Mouse (Mus musculus): ENCODE results near the gene Arhgef40.

The Arhgef40 gene

GRCm38 (mm10) chr14:52003981-52004495, 19.5 kb downstream of the Arhgef40 start:
- peak; percentile 95 for DNase-seq (ENCODE audit: low read depth, low spot score)

GRCm38 (mm10) chr14:52005141-52005540, 20.6 kb downstream of the Arhgef40 start:
- DNase-seq (ENCODE audit: low read depth, low spot score): no peak

GRCm38 (mm10) chr14:52005616-52006015, 21.1 kb downstream of the Arhgef40 start:
- no peak for DNase-seq (ENCODE audit: low read depth, low spot score)

GRCm38 (mm10) chr14:52006241-52006640, 21.7 kb downstream of the Arhgef40 start:
- peak; percentile 68 for DNase-seq (ENCODE audit: low read depth, low spot score)

GRCm38 (mm10) chr14:52006771-52007170, 22.3 kb downstream of the Arhgef40 start:
- no peak for DNase-seq (ENCODE audit: low read depth, low spot score)

- DNase-seq (ENCODE audit: low read depth, low spot score): peak; percentile 97
Observed at GRCm38 (mm10) chr14:52008321-52009203, 24.0 kb downstream of the Arhgef40 start.

- no peak for DNase-seq (ENCODE audit: low read depth, low spot score)
Observed at GRCm38 (mm10) chr14:52009361-52009760, 24.8 kb downstream of the Arhgef40 start.

- DNase-seq (ENCODE audit: low read depth, low spot score): no peak
Observed at GRCm38 (mm10) chr14:52009841-52010240, 25.3 kb downstream of the Arhgef40 start.

- peak; percentile 98 for DNase-seq (ENCODE audit: low read depth, low spot score)
Observed at GRCm38 (mm10) chr14:52010446-52011111, 26.1 kb downstream of the Arhgef40 start.

GRCm38 (mm10) chr14:52011683-52012082, 27.2 kb downstream of the Arhgef40 start:
- DNase-seq (ENCODE audit: low read depth, low spot score): peak; percentile 50

GRCm38 (mm10) chr14:52012085-52012484, 27.6 kb downstream of the Arhgef40 start:
- DNase-seq (ENCODE audit: low read depth, low spot score): no peak

- no peak for DNase-seq (ENCODE audit: low read depth, low spot score)
Observed at GRCm38 (mm10) chr14:52012553-52012952, 28.0 kb downstream of the Arhgef40 start.

- DNase-seq (ENCODE audit: low read depth, low spot score): no peak
Observed at GRCm38 (mm10) chr14:52013021-52013610, 28.6 kb downstream of the Arhgef40 start.

GRCm38 (mm10) chr14:52013771-52014219, 29.3 kb downstream of the Arhgef40 start:
- DNase-seq (ENCODE audit: low read depth, low spot score): peak; percentile 72

GRCm38 (mm10) chr14:52014271-52014760, 29.8 kb downstream of the Arhgef40 start:
- no peak for DNase-seq (ENCODE audit: low read depth, low spot score)

GRCm38 (mm10) chr14:52014761-52015311, 30.3 kb downstream of the Arhgef40 start:
- peak; percentile 91 for DNase-seq (ENCODE audit: low read depth, low spot score)

- no peak for DNase-seq (ENCODE audit: low read depth, low spot score)
Observed at GRCm38 (mm10) chr14:52015445-52016100, 31.1 kb downstream of the Arhgef40 start, which contains the start of gene Tmem253. Gene Tmem253 (plus strand): TSS chr14:52015658.

GRCm38 (mm10) chr14:52016625-52017405, 32.3 kb downstream of the Arhgef40 start:
- peak; percentile 43 for DNase-seq (ENCODE audit: low read depth, low spot score)

- DNase-seq (ENCODE audit: low read depth, low spot score): no peak
Observed at GRCm38 (mm10) chr14:52017662-52018061, 33.1 kb downstream of the Arhgef40 start.
